Mouse (Mus musculus) heart, embryonic 16.5 days (tissue): ENCODE measurements around the gene Dtx1. TPM values are rescaled to one million over a fixed set of nuclear protein-coding genes. Genes with fewer than 3 reads are reported as not detected.

Source experiments
- ATAC-seq: fragments of 200-750 bp; cut with Nextera tagmentation; replicated peaks from 2 replicates; pipeline ENCODE4 v1.8.0; 2017; ENCODE audit warnings: moderate number of reproducible peaks; ENCODE audit not compliant: insufficient read depth, low FRiP score; ENCODE audit errors: extremely low read depth
- H3K27ac ChIP-seq: fragments of 300-500 bp; sonication (generic); 2 replicates; pipeline ENCODE4 v1.5.1; 2014; ENCODE audit warnings: mild to moderate bottlenecking, low read length, control low read depth, moderate library complexity
- H3K27me3 ChIP-seq: fragments of 300-500 bp; sonication (generic); 2 replicates; pipeline ENCODE4 v1.6.1; 2014; ENCODE audit warnings: low read length, mixed read lengths; ENCODE audit not compliant: control insufficient read depth, insufficient read depth
- H3K36me3 ChIP-seq: fragments of 300-500 bp; sonication (generic); 2 replicates; pipeline ENCODE4 v1.6.1; 2014; ENCODE audit not compliant: control insufficient read depth, insufficient read depth
- H3K4me1 ChIP-seq: fragments of 300-500 bp; sonication (generic); 2 replicates; pipeline ENCODE4 v1.6.1; 2014; ENCODE audit warnings: low read length, mixed read lengths; ENCODE audit not compliant: control insufficient read depth, insufficient read depth
- H3K4me2 ChIP-seq: fragments of 300-500 bp; sonication (generic); 2 replicates; pipeline ENCODE4 v1.6.1; 2014; ENCODE audit warnings: low read depth, mild to moderate bottlenecking, control low read depth, low read length
- H3K4me3 ChIP-seq: fragments of 300-500 bp; sonication (generic); 2 replicates; pipeline ENCODE4 v1.5.1; 2014; ENCODE audit warnings: mild to moderate bottlenecking, control low read depth, low read length
- H3K9ac ChIP-seq: fragments of 300-500 bp; sonication (generic); 2 replicates; pipeline ENCODE4 v1.6.1; 2014; ENCODE audit warnings: low read length, control low read depth
- H3K9me3 ChIP-seq: fragments of 300-500 bp; sonication (generic); replicated peaks from 2 replicates; pipeline ENCODE4 v1.6.1; 2016; ENCODE audit warnings: low read length; ENCODE audit not compliant: control insufficient read depth
- whole genome bisulfite sequencing: fragments of 180-500 bp; shearing (Covaris S2); extraction: QIAGEN DNeasy Blood & Tissue Kit; methylation state at CpG from one replicate; pipeline ENCODE4 v1.1.7; 2014; 5-methylcytosine and 5-hydroxymethylcytosine counted together
- polyA plus RNA-seq: library from polyadenylated mRNA; unstranded; fragments of >200 nt; fragmentation: Nextera tagmentation; extraction: Ambion mirVana; gene quantifications from 2 replicates; pipeline ENCODE4 v1.2.1, GENCODE M21; 2015

Dtx1 gene
- polyA plus RNA-seq, 1 experiment from 2014 or later = 11.2 TPM

- H3K9me3 ChIP-seq = no peaks in the 10 kb centered on the region
- 79% methylated on average over 28 of the region's 28 CpGs for WGBS
- H3K27ac ChIP-seq = no peak overlapping the region
- H3K36me3 ChIP-seq = no peaks in the 10 kb centered on the region
- peaks cover 31% of the 10 kb centered on the region for H3K27me3 ChIP-seq
- no peak overlapping the region for H3K4me2 ChIP-seq
- no peak overlapping the region for H3K4me3 ChIP-seq
- ATAC-seq = no peak
- H3K9ac ChIP-seq = no peak overlapping the region
- peaks cover 12% of the 10 kb centered on the region for H3K4me1 ChIP-seq
These were observed 58.6 kb downstream of the Dtx1 start for GRCm38 (mm10) chr5:120652915-120653701.

GRCm38 (mm10) chr5:120651230-120651629 is 60.5 kb downstream of the Dtx1 start:
- no peak overlapping the region for H3K4me3 ChIP-seq
- no peak for ATAC-seq
- no peak overlapping the region for H3K9ac ChIP-seq
- H3K36me3 ChIP-seq = no peaks in the 10 kb centered on the region
- 38% methylated on average over 5 of the region's 5 CpGs for WGBS
- no peaks in the 10 kb centered on the region for H3K9me3 ChIP-seq
- H3K27me3 ChIP-seq = peaks cover 34% of the 10 kb centered on the region
- H3K4me1 ChIP-seq = peaks cover 14% of the 10 kb centered on the region
- no peak overlapping the region for H3K4me2 ChIP-seq
- no peak overlapping the region for H3K27ac ChIP-seq

- WGBS = 23% methylated on average over 13 of the region's 13 CpGs
- Histone ChIP-seq H3K27me3 (peaks cover 34% of the 10 kb centered on the region), H3K4me2 (peak overlapping the region; percentile 63; the same call in 1 of the 2 replicates), H3K4me3 (no peak overlapping the region), H3K4me1 (peaks cover 14% of the 10 kb centered on the region), H3K9ac (no peak overlapping the region), H3K9me3 (no peaks in the 10 kb centered on the region), H3K27ac (no peak overlapping the region), H3K36me3 (no peaks in the 10 kb centered on the region)
- ATAC-seq = no peak
These were observed 61.8 kb downstream of the Dtx1 start for GRCm38 (mm10) chr5:120649938-120650337.

GRCm38 (mm10) chr5:120649374-120649933 is 62.3 kb downstream of the Dtx1 start:
- peak overlapping the region; percentile 49 for H3K4me3 ChIP-seq
- peaks cover 14% of the 10 kb centered on the region for H3K4me1 ChIP-seq
- H3K9ac ChIP-seq = peak overlapping the region; percentile 38; the same call in 1 of the 2 replicates
- ATAC-seq = peak; percentile 23
- no peaks in the 10 kb centered on the region for H3K9me3 ChIP-seq
- peak overlapping the region; percentile 63 for H3K4me2 ChIP-seq
- 5% methylated on average over 21 of the region's 21 CpGs for WGBS
- no peaks in the 10 kb centered on the region for H3K36me3 ChIP-seq
- H3K27ac ChIP-seq = no peak overlapping the region
- peaks cover 34% of the 10 kb centered on the region for H3K27me3 ChIP-seq

GRCm38 (mm10) chr5:120648569-120649373 is 63.0 kb downstream of the Dtx1 start, which contains the start of gene Rasal1:
TSS of gene Rasal1 (plus strand) at chr5:120648812.
- Histone ChIP-seq H3K36me3 (no peaks in the 10 kb centered on the region), H3K4me2 (peak within 1 kb of the TSS; percentile 63), H3K4me3 (peak within 1 kb of the TSS; percentile 49), H3K27ac (no peak within 1 kb of the TSS; the same call in 1 of the 2 replicates), H3K4me1 (peaks cover 14% of the 10 kb centered on the region), H3K9ac (peak within 1 kb of the TSS; percentile 46), H3K9me3 (no peaks in the 10 kb centered on the region), H3K27me3 (peaks cover 34% of the 10 kb centered on the region)
- peak; percentile 61 for ATAC-seq
- 0% methylated on average over 48 of the region's 53 CpGs for WGBS

GRCm38 (mm10) chr5:120647814-120648491 is 63.8 kb downstream of the Dtx1 start:
- no peak overlapping the region; the same call in 1 of the 2 replicates for H3K27ac ChIP-seq
- peaks cover 18% of the 10 kb centered on the region for H3K4me1 ChIP-seq
- no peaks in the 10 kb centered on the region for H3K36me3 ChIP-seq
- H3K4me3 ChIP-seq = peak overlapping the region; percentile 49
- 27% methylated on average over 12 of the region's 12 CpGs for WGBS
- H3K9me3 ChIP-seq = no peaks in the 10 kb centered on the region
- H3K27me3 ChIP-seq = peaks cover 34% of the 10 kb centered on the region
- ATAC-seq = no peak
- peak overlapping the region; percentile 63 for H3K4me2 ChIP-seq
- no peak overlapping the region; the same call in 1 of the 2 replicates for H3K9ac ChIP-seq

GRCm38 (mm10) chr5:120647361-120647760 is 64.4 kb downstream of the Dtx1 start:
- peaks cover 34% of the 10 kb centered on the region for H3K27me3 ChIP-seq
- H3K9me3 ChIP-seq = no peaks in the 10 kb centered on the region
- H3K4me3 ChIP-seq = no peak overlapping the region
- H3K4me1 ChIP-seq = peaks cover 18% of the 10 kb centered on the region
- H3K9ac ChIP-seq = no peak overlapping the region
- no peak overlapping the region for H3K27ac ChIP-seq
- H3K36me3 ChIP-seq = no peaks in the 10 kb centered on the region
- 72% methylated on average over 4 of the region's 4 CpGs for WGBS
- ATAC-seq = no peak
- H3K4me2 ChIP-seq = no peak overlapping the region

GRCm38 (mm10) chr5:120645851-120646250 is 65.9 kb downstream of the Dtx1 start:
- 43% methylated on average over 6 of the region's 6 CpGs for WGBS
- peaks cover 18% of the 10 kb centered on the region for H3K4me1 ChIP-seq
- H3K27me3 ChIP-seq = peaks cover 28% of the 10 kb centered on the region
- no peak overlapping the region for H3K4me3 ChIP-seq
- H3K36me3 ChIP-seq = no peaks in the 10 kb centered on the region
- no peaks in the 10 kb centered on the region for H3K9me3 ChIP-seq
- no peak overlapping the region for H3K27ac ChIP-seq
- no peak overlapping the region for H3K9ac ChIP-seq
- H3K4me2 ChIP-seq = no peak overlapping the region
- no peak for ATAC-seq
